Mouse (Mus musculus): ENCODE data around the gene Yipf2. TPM values are rescaled to one million over a fixed set of nuclear protein-coding genes. Genes with fewer than 3 reads are reported as not detected.

The Yipf2 gene
- polyA plus RNA-seq, 1 experiment from 2014 or later: 24.5 TPM

DNA sequence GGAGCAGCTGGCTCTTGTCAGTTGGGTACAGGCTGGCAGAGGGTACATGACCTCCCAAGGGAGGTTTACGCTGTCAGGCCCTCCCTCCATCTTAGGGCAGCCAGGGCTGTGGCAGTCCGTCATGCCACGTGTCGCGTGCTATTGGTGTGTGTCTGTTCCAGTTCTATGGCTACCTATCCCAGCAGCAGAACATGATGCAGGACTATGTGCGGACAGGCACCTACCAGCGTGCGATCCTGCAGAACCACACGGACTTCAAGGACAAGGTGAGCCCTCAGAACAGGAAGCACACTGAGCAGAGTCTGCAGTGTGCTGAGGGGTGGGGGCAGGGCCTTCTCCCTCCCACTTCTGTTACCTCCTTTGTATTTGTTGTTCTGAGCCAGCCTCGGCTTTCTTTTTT is 17.4 kb downstream of the Yipf2 start:
- 93% methylated on average over 10 of the region's 10 CpGs for WGBS
- Histone ChIP-seq H3K9ac (replicated peaks) (no peak overlapping the region), H3K9me3 (replicated peaks) (no peaks in the 10 kb centered on the region), H3K4me1 (no peaks in the 10 kb centered on the region), H3K36me3 (peaks cover 92% of the 10 kb centered on the region), H3K27ac (replicated peaks) (no peak overlapping the region), H3K27me3 (replicated peaks) (no peaks in the 10 kb centered on the region), H3K4me3 (replicated peaks) (no peak overlapping the region), H3K4me2 (no peak overlapping the region)
- no peak for ATAC-seq (ENCODE audit: low FRiP score)

DNA sequence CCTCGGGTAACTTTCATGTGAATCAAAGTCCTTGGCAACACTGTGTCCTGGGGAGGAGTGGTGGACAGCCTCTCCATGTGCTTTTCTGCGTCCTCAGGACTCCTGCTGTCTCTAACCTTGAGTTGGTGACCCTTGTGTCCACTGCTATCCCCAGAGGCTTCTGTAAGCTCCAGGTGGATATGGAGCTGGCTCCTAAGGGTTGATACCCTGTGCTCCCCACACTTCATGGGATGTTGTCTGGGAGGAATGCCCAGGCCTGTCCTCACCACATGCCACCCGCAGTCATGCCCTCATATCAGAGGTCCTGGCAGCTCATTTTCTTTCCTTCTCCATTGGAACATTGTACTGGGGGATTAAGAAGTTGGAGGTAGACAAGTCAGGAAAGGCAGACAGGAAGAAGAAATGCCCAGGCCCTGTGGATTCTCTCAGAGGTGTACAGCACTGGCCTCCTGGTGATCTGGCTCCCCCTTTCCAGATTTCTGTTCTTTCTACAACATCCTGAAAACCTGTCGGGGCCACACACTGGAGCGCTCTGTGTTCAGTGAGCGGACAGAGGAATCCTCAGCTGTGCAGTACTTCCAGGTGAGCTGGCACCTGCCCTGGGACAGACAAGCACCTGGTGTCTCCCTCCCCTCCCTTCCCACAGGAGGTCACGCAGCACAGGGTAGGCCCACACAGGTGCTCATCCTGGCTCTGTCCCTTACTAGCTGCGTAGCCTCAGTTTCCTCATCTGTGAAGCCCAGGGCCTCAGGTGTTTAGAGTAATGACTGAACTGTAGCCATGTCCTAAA is 18.4 kb downstream of the Yipf2 start:
- WGBS: 94% methylated on average over 8 of the region's 8 CpGs
- Histone ChIP-seq H3K9me3 (replicated peaks) (no peaks in the 10 kb centered on the region), H3K27me3 (replicated peaks) (no peaks in the 10 kb centered on the region), H3K4me1 (no peaks in the 10 kb centered on the region), H3K4me3 (replicated peaks) (no peak overlapping the region), H3K27ac (replicated peaks) (no peak overlapping the region), H3K36me3 (peaks cover 91% of the 10 kb centered on the region), H3K9ac (replicated peaks) (no peak overlapping the region), H3K4me2 (no peak overlapping the region)
- ATAC-seq (ENCODE audit: low FRiP score): no peak

DNA sequence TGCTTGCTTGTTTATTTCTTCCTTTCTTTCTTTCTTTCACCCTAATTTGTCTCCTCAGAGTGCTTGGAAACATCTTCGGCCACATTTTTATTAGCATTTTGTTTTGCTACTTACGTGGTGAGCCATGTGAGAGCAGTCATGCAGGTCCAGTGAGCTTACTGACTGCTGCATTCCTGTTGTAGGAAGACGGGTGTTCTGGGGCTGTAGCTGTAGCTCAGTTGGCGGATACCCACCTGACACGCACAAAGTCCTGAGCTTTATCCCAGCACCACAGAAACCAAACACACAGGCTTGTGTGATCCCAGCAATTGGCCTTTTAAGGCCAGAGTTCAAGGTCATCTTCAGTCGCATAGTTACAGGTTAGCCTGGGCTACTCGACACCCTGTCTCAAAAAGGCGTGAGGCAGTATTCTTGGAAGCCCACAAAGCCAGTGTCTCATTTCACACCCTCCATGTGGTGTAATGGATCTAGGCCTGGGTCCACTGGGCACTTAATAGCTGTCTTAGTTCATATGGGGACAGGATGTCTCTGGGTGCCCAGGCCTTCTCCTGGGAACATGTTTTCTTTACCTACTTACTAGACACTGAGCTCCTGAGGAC is 23.9 kb downstream of the Yipf2 start:
- H3K27me3 ChIP-seq (replicated peaks): no peaks in the 10 kb centered on the region
- WGBS: 84% methylated on average over 8 of the region's 8 CpGs
- H3K27ac ChIP-seq (replicated peaks): no peak overlapping the region
- no peaks in the 10 kb centered on the region for H3K4me1 ChIP-seq
- peaks cover 45% of the 10 kb centered on the region for H3K36me3 ChIP-seq
- no peak for ATAC-seq (ENCODE audit: low FRiP score)
- no peak overlapping the region for H3K4me3 ChIP-seq (replicated peaks)
- no peak overlapping the region for H3K4me2 ChIP-seq
- no peaks in the 10 kb centered on the region for H3K9me3 ChIP-seq (replicated peaks)
- H3K9ac ChIP-seq (replicated peaks): no peak overlapping the region

DNA sequence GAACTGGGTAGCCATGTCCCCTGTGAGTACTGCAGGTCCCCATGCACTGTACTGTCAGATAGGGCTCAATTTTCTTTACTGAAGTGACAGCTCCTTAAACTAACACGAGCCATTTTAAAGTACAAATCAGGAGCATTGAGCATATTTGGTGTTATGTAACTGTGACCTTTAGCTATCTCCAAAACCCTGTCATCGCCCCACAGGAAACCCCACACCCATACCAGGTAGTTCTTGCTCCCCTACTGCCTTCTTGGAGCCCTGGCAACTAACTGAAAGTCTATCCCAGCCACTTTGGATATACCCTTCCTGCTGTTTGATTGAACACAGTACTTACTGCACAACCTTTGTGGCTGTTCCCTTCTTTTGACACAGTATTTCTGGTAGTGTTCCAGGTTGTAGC is 25.6 kb downstream of the Yipf2 start:
- Histone ChIP-seq H3K9me3 (replicated peaks) (no peaks in the 10 kb centered on the region), H3K4me3 (replicated peaks) (no peak overlapping the region), H3K4me1 (0 out of 2 replicates have a peak, but pooled peaks cover 2% of the 10 kb centered on the region), H3K4me2 (no peak overlapping the region), H3K27ac (replicated peaks) (no peak overlapping the region), H3K9ac (replicated peaks) (no peak overlapping the region), H3K36me3 (peaks cover 31% of the 10 kb centered on the region), H3K27me3 (replicated peaks) (no peaks in the 10 kb centered on the region)
- WGBS: 95% methylated on average over 2 of the region's 2 CpGs
- ATAC-seq (ENCODE audit: low FRiP score): no peak

DNA sequence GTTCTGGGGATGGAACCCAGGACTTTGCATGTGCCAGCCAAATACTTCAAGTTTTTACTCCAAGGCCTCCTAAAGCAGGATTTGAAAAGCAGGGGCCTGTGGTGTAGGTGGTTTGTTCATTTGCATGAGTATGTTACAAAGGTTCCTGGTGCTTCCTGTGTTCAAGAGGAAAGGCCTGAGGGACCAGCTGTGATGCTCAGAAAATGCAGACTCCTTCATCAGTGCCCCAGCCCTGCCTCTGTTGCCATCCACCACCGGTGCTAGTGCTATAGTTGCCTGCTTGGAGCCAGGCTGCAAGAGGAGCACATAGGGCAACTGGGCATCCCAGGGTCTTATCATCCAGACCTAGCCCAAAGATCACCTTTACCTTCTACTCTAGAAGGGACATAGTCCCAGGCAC is 26.1 kb downstream of the Yipf2 start:
- Histone ChIP-seq H3K36me3 (peaks cover 26% of the 10 kb centered on the region), H3K9ac (replicated peaks) (no peak overlapping the region), H3K4me2 (no peak overlapping the region), H3K27me3 (replicated peaks) (no peaks in the 10 kb centered on the region), H3K4me3 (replicated peaks) (no peak overlapping the region), H3K4me1 (0 out of 2 replicates have a peak, but pooled peaks cover 2% of the 10 kb centered on the region), H3K9me3 (replicated peaks) (no peaks in the 10 kb centered on the region), H3K27ac (replicated peaks) (no peak overlapping the region)
- ATAC-seq (ENCODE audit: low FRiP score): no peak
- WGBS: 88% methylated on average over 1 of the region's 1 CpGs

DNA sequence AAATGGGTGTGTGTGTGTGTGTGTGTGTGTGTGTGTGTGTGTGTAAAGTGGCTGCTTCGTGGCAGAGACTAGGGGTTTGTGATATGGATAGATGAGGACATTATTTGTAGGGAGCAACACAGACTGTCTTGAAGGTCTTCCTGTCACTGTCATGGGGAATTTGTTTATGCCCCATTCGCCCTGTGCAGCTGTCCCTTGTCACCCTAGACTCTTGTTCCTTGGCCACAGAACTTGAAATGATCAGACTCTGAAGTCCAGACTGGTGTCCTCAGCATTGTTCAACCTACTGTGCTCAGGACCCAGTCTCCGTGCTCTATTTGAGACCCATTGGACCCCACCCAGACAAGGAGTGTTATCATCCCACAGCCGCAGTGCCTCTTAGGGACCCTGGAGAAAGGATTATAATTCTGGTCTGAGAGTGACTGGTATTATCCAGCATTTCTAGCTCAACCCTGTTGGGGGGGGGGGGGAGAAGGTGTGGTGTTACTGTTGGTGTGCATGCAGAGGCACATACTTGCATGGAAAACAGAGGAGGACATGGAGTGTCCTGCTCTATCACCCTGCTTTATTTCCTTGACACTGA is 27.5 kb downstream of the Yipf2 start:
- H3K4me1 ChIP-seq: 0 out of 2 replicates have a peak, but pooled peaks cover 2% of the 10 kb centered on the region
- no peak for ATAC-seq (ENCODE audit: low FRiP score)
- H3K9me3 ChIP-seq (replicated peaks): no peaks in the 10 kb centered on the region
- WGBS: 91% methylated on average over 4 of the region's 4 CpGs
- peaks cover 16% of the 10 kb centered on the region for H3K36me3 ChIP-seq
- no peak overlapping the region for H3K9ac ChIP-seq (replicated peaks)
- H3K27ac ChIP-seq (replicated peaks): no peak overlapping the region
- H3K4me2 ChIP-seq: no peak overlapping the region
- no peak overlapping the region for H3K4me3 ChIP-seq (replicated peaks)
- no peaks in the 10 kb centered on the region for H3K27me3 ChIP-seq (replicated peaks)

DNA sequence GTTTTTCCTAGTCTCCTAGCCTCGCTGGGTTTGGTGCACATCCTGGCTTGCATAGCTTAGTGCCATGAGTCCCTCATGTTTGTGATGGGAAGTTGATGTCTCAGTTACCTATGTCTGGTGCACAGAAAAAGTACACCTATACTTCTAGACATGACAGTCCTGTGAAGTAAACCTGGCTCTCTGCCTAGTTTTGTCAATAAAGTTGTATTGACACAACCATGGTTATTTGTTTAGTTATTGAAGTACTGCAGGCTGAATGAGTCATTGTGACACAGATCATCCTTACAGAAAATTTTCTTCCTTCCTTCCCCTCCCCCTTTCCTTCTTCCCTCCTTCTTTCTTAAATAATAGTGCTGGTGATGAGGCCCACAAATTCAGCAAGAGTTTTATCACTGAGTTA is 28.2 kb downstream of the Yipf2 start:
- no peak overlapping the region for H3K27ac ChIP-seq (replicated peaks)
- no peak overlapping the region for H3K4me2 ChIP-seq
- peaks cover 9% of the 10 kb centered on the region for H3K36me3 ChIP-seq
- H3K9me3 ChIP-seq (replicated peaks): no peaks in the 10 kb centered on the region
- 0 out of 2 replicates have a peak, but pooled peaks cover 2% of the 10 kb centered on the region for H3K4me1 ChIP-seq
- no peaks in the 10 kb centered on the region for H3K27me3 ChIP-seq (replicated peaks)
- 80% methylated on average over 1 of the region's 1 CpGs for WGBS
- H3K4me3 ChIP-seq (replicated peaks): no peak overlapping the region
- ATAC-seq (ENCODE audit: low FRiP score): no peak
- H3K9ac ChIP-seq (replicated peaks): no peak overlapping the region

DNA sequence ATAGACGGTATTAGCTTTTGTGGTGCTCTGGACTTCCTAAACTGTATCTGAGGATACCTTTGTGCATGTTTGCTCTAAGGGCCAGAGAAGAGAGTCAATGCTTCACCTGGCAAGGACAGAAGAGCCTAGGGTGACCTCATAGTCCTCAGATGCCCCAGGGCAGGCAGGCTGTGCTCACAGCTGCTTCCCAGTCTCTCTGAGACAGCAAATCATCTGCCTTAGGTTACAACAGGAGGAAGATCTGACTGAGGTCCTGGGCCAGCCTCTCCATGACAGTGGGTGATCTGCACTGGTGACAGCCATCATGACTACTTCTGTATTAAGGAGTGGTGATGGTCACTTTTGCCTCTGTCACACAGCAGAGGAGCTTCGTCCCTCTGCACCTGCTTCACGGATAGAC is 33.5 kb downstream of the Yipf2 start:
- no peak for ATAC-seq (ENCODE audit: low FRiP score)
- no peak overlapping the region for H3K4me3 ChIP-seq (replicated peaks)
- WGBS: 98% methylated on average over 3 of the region's 3 CpGs
- no peaks in the 10 kb centered on the region for H3K27me3 ChIP-seq (replicated peaks)
- peaks cover 11% of the 10 kb centered on the region for H3K36me3 ChIP-seq
- no peaks in the 10 kb centered on the region for H3K9me3 ChIP-seq (replicated peaks)
- no peak overlapping the region for H3K27ac ChIP-seq (replicated peaks)
- H3K4me2 ChIP-seq: no peak overlapping the region
- peaks cover 11% of the 10 kb centered on the region for H3K4me1 ChIP-seq
- H3K9ac ChIP-seq (replicated peaks): no peak overlapping the region

DNA sequence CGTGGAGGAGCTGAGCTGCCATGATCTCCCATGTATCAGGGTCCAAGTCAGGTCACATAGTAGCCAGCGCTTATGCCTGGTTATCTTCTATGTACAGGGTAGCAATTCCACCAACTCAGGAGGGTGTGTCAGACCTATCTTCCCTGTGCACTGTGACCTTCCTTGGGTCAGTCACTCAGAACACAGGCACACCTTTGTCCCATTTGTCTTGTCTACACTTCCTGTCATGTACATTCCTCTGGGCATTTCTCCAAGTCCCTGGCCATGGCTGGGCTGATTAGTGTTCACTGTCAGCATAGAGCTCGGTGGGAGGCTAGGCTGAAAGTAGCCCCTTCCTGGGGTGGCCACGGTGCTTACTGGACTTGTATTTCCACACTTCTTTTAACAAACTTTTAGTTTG is 34.3 kb downstream of the Yipf2 start:
- H3K4me3 ChIP-seq (replicated peaks): no peak overlapping the region
- H3K27me3 ChIP-seq (replicated peaks): no peaks in the 10 kb centered on the region
- H3K9ac ChIP-seq (replicated peaks): no peak overlapping the region
- 86% methylated on average over 4 of the region's 4 CpGs for WGBS
- ATAC-seq (ENCODE audit: low FRiP score): no peak
- H3K36me3 ChIP-seq: peaks cover 11% of the 10 kb centered on the region
- H3K4me1 ChIP-seq: peaks cover 10% of the 10 kb centered on the region
- H3K4me2 ChIP-seq: no peak overlapping the region
- H3K27ac ChIP-seq (replicated peaks): no peak overlapping the region
- no peaks in the 10 kb centered on the region for H3K9me3 ChIP-seq (replicated peaks)

DNA sequence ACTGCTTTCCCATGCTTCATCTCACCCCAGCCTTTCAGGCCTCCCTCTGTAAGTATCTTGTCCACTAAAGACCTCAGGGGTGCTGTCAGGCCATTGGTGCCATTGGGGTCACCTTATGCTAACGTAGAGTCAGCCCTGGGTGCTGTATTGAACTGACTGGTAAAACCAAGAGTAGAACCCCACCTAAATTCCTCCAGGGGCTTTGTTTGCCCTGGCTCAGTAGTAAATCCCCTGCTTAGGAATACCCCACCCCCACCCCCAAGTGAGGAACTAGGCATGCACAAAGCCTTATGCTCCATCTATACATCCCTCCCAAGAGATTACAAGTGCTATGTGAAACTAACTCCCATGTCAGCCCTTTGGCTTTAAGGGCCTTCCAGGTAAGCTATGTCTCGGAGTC is 35.1 kb downstream of the Yipf2 start:
- Histone ChIP-seq H3K4me3 (replicated peaks) (no peak overlapping the region), H3K36me3 (peaks cover 11% of the 10 kb centered on the region), H3K9me3 (replicated peaks) (no peaks in the 10 kb centered on the region), H3K27me3 (replicated peaks) (no peaks in the 10 kb centered on the region), H3K9ac (replicated peaks) (no peak overlapping the region), H3K4me1 (peaks cover 9% of the 10 kb centered on the region), H3K27ac (replicated peaks) (peak overlapping the region; percentile 23; the same call in 1 of the 2 replicates), H3K4me2 (no peak overlapping the region)
- ATAC-seq (ENCODE audit: low FRiP score): no peak
- 93% methylated on average over 2 of the region's 2 CpGs for WGBS

DNA sequence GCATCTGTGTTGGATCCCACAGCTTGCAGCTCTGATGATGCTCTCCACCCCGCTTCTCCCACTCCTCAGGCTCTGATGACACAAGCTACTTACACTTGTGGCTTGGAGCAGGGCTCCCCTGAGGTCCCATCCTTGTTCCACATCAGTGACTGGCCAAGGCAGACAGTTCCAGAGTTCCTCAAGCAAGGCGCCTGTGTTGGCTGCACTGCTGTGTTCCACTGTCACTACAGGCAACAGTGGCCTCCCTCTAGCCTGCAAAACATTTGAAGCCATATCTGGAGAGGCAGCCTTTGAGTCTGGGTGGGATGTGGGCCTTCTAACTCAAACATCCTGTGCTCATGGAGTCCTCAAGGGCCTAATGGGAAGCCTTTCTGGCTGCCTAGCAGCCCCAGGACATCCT is 35.6 kb downstream of the Yipf2 start:
- 94% methylated on average over 2 of the region's 2 CpGs for WGBS

DNA sequence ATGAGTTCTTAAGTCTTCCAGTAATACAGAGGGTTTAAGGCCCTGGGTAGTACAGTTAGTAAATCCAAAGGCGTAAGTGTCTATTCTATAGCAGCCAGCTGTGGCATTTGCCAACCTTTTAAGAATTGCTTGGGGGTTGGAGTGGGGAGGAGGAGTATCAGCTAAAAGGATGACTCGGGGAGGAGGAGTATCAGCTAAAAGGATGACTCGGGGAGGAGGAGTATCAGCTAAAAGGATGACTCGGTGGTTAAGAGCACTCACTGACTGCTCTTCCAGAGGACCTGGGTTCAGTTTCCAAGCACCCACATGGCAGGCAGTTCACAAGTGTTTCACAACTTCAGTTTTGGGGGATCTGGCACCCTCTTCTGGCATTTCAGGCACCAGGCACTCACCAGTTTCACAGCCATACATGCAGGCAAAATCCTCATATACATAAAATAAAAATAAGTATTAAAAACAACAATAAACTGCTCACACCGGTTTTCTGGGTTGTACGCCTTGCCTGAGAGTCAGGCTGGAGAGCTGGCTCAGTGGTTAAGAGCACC is 37.4 kb downstream of the Yipf2 start:
- no peak for ATAC-seq (ENCODE audit: low FRiP score)
- Histone ChIP-seq H3K9ac (replicated peaks) (no peak overlapping the region), H3K36me3 (peaks cover 14% of the 10 kb centered on the region), H3K4me1 (peaks cover 9% of the 10 kb centered on the region), H3K9me3 (replicated peaks) (no peaks in the 10 kb centered on the region), H3K4me3 (replicated peaks) (no peak overlapping the region), H3K4me2 (no peak overlapping the region), H3K27me3 (replicated peaks) (no peaks in the 10 kb centered on the region), H3K27ac (replicated peaks) (no peak overlapping the region)
- WGBS: 86% methylated on average over 6 of the region's 6 CpGs

More for the DNA sequence above, 35.6 kb downstream of the Yipf2 start:
- Histone ChIP-seq H3K27ac (replicated peaks) (peak overlapping the region; percentile 23; the same call in 1 of the 2 replicates), H3K9me3 (replicated peaks) (no peaks in the 10 kb centered on the region), H3K9ac (replicated peaks) (no peak overlapping the region), H3K4me1 (peaks cover 9% of the 10 kb centered on the region), H3K4me2 (no peak overlapping the region), H3K27me3 (replicated peaks) (no peaks in the 10 kb centered on the region), H3K36me3 (peaks cover 11% of the 10 kb centered on the region), H3K4me3 (replicated peaks) (no peak overlapping the region)
- ATAC-seq (ENCODE audit: low FRiP score): no peak

Data from neural tube, embryonic 15.5 days (tissue).